Mouse (Mus musculus) small intestine, adult 2 months (tissue): ENCODE data around the gene Olfr524. TPM values are rescaled to one million over a fixed set of nuclear protein-coding genes. Genes with fewer than 3 reads are reported as not detected.

Experiments used
- H3K27ac ChIP-seq: fragments of 200-500 bp; 2 replicates; pipeline ENCODE4 v1.5.1; 2012; ENCODE audit warnings: low read depth, low read length, control low read depth, inconsistent platforms; ENCODE audit not compliant: insufficient read depth
- H3K27me3 ChIP-seq: fragments of 200-500 bp; 2 replicates; pipeline ENCODE4 v1.6.1; 2012; ENCODE audit warnings: mild to moderate bottlenecking, moderate library complexity, low read length, inconsistent platforms; ENCODE audit not compliant: control insufficient read depth, insufficient read depth
- H3K36me3 ChIP-seq: fragments of 200-500 bp; 2 replicates; pipeline ENCODE4 v1.6.1; 2012; ENCODE audit warnings: mild to moderate bottlenecking, low read length, control low read depth, inconsistent platforms; ENCODE audit not compliant: control insufficient read depth, insufficient read depth
- H3K4me1 ChIP-seq: fragments of 200-500 bp; 2 replicates; pipeline ENCODE4 v1.6.1; 2012; ENCODE audit warnings: low read length, inconsistent platforms, mixed read lengths; ENCODE audit not compliant: control insufficient read depth, insufficient read depth, insufficient read length
- H3K4me3 ChIP-seq: fragments of 200-500 bp; 2 replicates; pipeline ENCODE4 v1.5.1; 2012; ENCODE audit warnings: low read depth, mild to moderate bottlenecking, control low read depth, inconsistent platforms, low read length, moderate library complexity
- CTCF ChIP-seq: fragments of 200-500 bp; IDR thresholded peaks from 2 replicates; pipeline ENCODE4 v1.5.1; 2012; ENCODE audit warnings: low read depth, mild to moderate bottlenecking, control low read depth, inconsistent platforms, low read length, moderate library complexity, mixed read lengths; ENCODE audit not compliant: insufficient replicate concordance, insufficient read length; ENCODE audit errors: extremely low read depth
- POLR2A ChIP-seq: fragments of 200-500 bp; IDR thresholded peaks from 2 replicates; pipeline ENCODE4 v1.6.1; 2012; ENCODE audit warnings: low read depth, mild to moderate bottlenecking, control low read depth, inconsistent platforms, low read length, moderate library complexity
- WGBS: fragments of 180-500 bp; shearing (Covaris S2); methylation state at CpG from one replicate; pipeline ENCODE4 v1.1.7; 2018; 5-methylcytosine and 5-hydroxymethylcytosine counted together
- polyA plus RNA-seq: library from polyadenylated mRNA; depleted of rRNA; stranded (reverse); fragments of >200 nt; gene quantifications from 2 replicates; pipeline ENCODE4 v1.2.3, GENCODE M21; 2012

Gene Olfr524
- polyA plus RNA-seq, 1 experiment, result not detected

DNA sequence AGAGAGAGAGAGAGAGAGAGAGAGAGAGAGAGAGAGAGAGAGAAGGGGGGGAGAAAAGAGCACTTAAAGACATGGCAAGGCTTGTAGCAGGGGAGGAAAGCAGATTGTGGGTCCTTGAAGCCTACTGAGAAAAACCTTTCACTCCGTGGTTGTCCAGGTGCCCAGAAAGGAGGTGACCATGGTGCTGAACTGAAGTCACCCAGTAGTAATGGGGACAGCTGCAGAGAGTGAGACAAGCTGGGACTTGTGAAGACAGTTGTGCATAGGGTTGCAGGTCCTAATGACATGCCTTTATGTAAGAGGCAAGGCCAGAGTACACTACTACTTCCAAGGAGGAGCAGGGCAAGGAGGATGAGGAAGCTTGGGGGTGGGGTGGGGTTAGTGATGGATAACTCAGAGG, 13.5 kb upstream of the Olfr524 start:
- TF ChIP-seq POLR2A, result no peak
- no peak for TF ChIP-seq CTCF
- Histone ChIP-seq H3K36me3 (no peaks in the 10 kb centered on the region), H3K4me1 (no peaks in the 10 kb centered on the region), H3K27ac (no peak overlapping the region), H3K27me3 (no peaks in the 10 kb centered on the region), H3K4me3 (no peak overlapping the region)
- 4% methylated on average over 1 of the region's 1 CpGs for WGBS

GRCm38 (mm10) chr7:140217967-140218366, 12.2 kb upstream of the Olfr524 start, which contains the start of gene Cd163l1:
Gene Cd163l1 (plus strand): TSS chr7:140218267.
- Histone ChIP-seq H3K4me3 (no peak within 1 kb of the TSS), H3K27ac (no peak within 1 kb of the TSS), H3K27me3 (no peaks in the 10 kb centered on the region), H3K36me3 (no peaks in the 10 kb centered on the region), H3K4me1 (no peaks in the 10 kb centered on the region)
- WGBS, result 80% methylated on average over 2 of the region's 2 CpGs
- TF ChIP-seq CTCF (no peak), POLR2A (no peak)

- TF ChIP-seq POLR2A, result no peak
- TF ChIP-seq CTCF, result no peak
- no peaks in the 10 kb centered on the region for H3K27me3 ChIP-seq
- WGBS, result 73% methylated on average over 5 of the region's 5 CpGs
- no peak overlapping the region for H3K4me3 ChIP-seq
- no peaks in the 10 kb centered on the region for H3K4me1 ChIP-seq
- no peaks in the 10 kb centered on the region for H3K36me3 ChIP-seq
- no peak overlapping the region for H3K27ac ChIP-seq
Observed at GRCm38 (mm10) chr7:140213841-140214240, 8.1 kb upstream of the Olfr524 start.

DNA sequence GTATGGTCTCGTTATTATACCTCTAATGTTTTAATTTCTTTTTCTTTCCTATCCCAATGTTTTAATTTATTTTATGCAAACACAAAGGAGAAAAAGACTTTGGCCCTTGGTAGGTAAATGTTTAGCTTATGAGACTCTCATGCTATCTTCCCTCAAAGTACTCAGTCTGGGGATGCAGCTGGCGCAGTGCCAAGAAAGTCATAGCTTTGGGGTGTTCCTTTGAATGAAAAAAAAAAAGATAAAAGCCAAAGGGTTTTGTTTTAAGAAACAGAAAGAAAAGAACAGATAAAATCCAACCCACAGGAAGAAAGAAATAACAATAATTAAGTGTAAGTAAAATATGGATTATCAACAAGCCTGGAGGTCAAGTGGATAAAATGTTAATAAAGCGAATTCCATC, 2.9 kb upstream of the Olfr524 start:
- H3K36me3 ChIP-seq, result no peaks in the 10 kb centered on the region
- WGBS, result 31% methylated on average over 3 of the region's 3 CpGs

DNA sequence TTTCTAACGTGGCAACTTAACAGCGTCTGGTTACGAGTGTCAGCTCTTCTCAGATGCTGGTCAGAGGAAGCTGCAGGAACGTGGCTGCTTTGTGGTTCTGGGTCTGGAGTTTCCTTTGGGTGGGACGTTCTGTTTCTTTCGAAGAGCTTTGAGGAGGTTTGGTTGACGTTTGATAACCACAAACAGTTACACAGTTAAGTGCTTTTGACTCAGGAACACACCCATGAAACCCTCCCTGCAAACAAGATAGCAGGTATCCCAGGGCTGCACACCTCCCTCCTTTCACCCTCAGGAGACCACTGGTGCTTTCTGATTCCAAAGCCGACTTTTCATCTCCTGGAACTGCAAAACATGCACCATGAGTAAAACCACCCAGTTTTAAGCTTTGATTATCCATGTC, 2.4 kb upstream of the Olfr524 start:
- Histone ChIP-seq H3K27me3 (no peaks in the 10 kb centered on the region), H3K4me1 (no peaks in the 10 kb centered on the region), H3K4me3 (no peak overlapping the region), H3K27ac (no peak overlapping the region), H3K36me3 (no peaks in the 10 kb centered on the region)
- TF ChIP-seq POLR2A, result no peak
- TF ChIP-seq CTCF, result no peak
- whole genome bisulfite sequencing, result 37% methylated on average over 8 of the region's 8 CpGs

More for the DNA sequence above, 2.9 kb upstream of the Olfr524 start:
- H3K4me3 ChIP-seq, result no peak overlapping the region
- H3K27me3 ChIP-seq, result no peaks in the 10 kb centered on the region
- no peaks in the 10 kb centered on the region for H3K4me1 ChIP-seq
- H3K27ac ChIP-seq, result no peak overlapping the region
- TF ChIP-seq CTCF (no peak), POLR2A (no peak)

- WGBS, result 83% methylated on average over 3 of the region's 3 CpGs
- H3K27ac ChIP-seq, result no peak overlapping the region
Observed at GRCm38 (mm10) chr7:140206904-140207303, 1.1 kb upstream of the Olfr524 start.

GRCm38 (mm10) chr7:140201090-140201489, 4.7 kb downstream of the Olfr524 start:
- Histone ChIP-seq H3K4me3 (no peak overlapping the region), H3K27ac (no peak overlapping the region), H3K4me1 (no peaks in the 10 kb centered on the region), H3K27me3 (no peaks in the 10 kb centered on the region), H3K36me3 (no peaks in the 10 kb centered on the region)
- TF ChIP-seq POLR2A (no peak), CTCF (no peak)
- 86% methylated on average over 4 of the region's 4 CpGs for WGBS

More at GRCm38 (mm10) chr7:140206904-140207303, 1.1 kb upstream of the Olfr524 start:
- no peaks in the 10 kb centered on the region for H3K36me3 ChIP-seq
- no peak overlapping the region for H3K4me3 ChIP-seq
- no peaks in the 10 kb centered on the region for H3K4me1 ChIP-seq
- H3K27me3 ChIP-seq, result no peaks in the 10 kb centered on the region
- TF ChIP-seq CTCF (no peak), POLR2A (no peak)
